Comparison of ENCODE assay signal across 8 mouse cellular contexts in the genomic region with DNA sequence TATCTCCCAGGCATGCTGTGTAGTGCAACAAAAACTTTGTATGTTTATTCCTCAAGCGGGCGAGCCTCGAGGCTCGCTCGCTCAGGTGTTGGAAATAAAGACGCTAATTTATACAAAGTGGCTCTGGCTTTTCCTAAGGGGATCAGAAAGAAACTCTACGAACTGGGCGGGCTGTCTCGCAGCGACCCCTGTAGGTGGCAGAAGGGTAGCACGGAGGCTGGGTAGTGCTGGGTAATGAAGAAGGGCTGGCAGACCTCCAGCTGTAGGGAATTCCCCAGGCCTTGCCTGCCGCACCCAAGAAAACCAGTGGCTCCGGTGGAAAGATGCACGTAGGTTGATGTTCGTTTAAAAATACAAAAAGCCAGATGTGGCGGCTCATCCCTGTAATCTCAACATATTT. TPM values are rescaled to one million over a fixed set of nuclear protein-coding genes. Genes with fewer than 3 reads are reported as not detected.
A peak's percentile ranks its signal among the peaks of the same experiment; 100 is the strongest.
DNase-seq lines count a peak whose midpoint lies in the region; ATAC-seq and TF ChIP-seq lines count a peak whose summit lies in the region.

No protein-coding gene starts in this region.

- peaks cover 45% of the 10 kb centered on the region for H3K27me3 ChIP-seq in midbrain, embryonic 14.5 days (ENCODE audit: control insufficient read depth, insufficient read depth, low read length)
- peaks cover 57% of the 10 kb centered on the region for H3K27me3 ChIP-seq in midbrain, embryonic 15.5 days (replicated peaks)
- peaks cover 59% of the 10 kb centered on the region for H3K27me3 ChIP-seq in hindbrain, embryonic 16.5 days (replicated peaks; ENCODE audit: control insufficient read depth, insufficient read depth, low read length)
- peaks cover 58% of the 10 kb centered on the region for H3K27me3 ChIP-seq in limb, embryonic 14.5 days (ENCODE audit: control insufficient read depth, insufficient read depth, low read length)

- no peak overlapping the region for H3K9ac ChIP-seq in midbrain, embryonic 14.5 days (replicated peaks; ENCODE audit: low read length)
- H3K9ac ChIP-seq in midbrain, embryonic 15.5 days: no peak overlapping the region
- no peak overlapping the region for H3K9ac ChIP-seq in hindbrain, embryonic 16.5 days (ENCODE audit: low read depth, low read length)
- H3K9ac ChIP-seq in limb, embryonic 14.5 days (ENCODE audit: low read depth, low read length, severe bottlenecking): no peak overlapping the region

- no peak overlapping the region for H3K27ac ChIP-seq in midbrain, embryonic 14.5 days (replicated peaks; ENCODE audit: low read depth, low read length)
- no peak overlapping the region for H3K27ac ChIP-seq in midbrain, embryonic 15.5 days
- H3K27ac ChIP-seq in hindbrain, embryonic 16.5 days (ENCODE audit: low read depth, low read length): no peak overlapping the region
- H3K27ac ChIP-seq in limb, embryonic 14.5 days (replicated peaks; ENCODE audit: low read depth, low read length): no peak overlapping the region

- H3K9me3 ChIP-seq in midbrain, embryonic 14.5 days (ENCODE audit: control insufficient read depth, low read length): no peaks in the 10 kb centered on the region
- H3K9me3 ChIP-seq in midbrain, embryonic 15.5 days: no peaks in the 10 kb centered on the region
- no peaks in the 10 kb centered on the region for H3K9me3 ChIP-seq in hindbrain, embryonic 16.5 days (ENCODE audit: control insufficient read depth, low read length)
- no peaks in the 10 kb centered on the region for H3K9me3 ChIP-seq in limb, embryonic 14.5 days (ENCODE audit: control insufficient read depth, low read length)

- DNase-seq in midbrain, embryonic 14.5 days: peak; percentile 77
- DNase-seq in NIH3T3 (ENCODE audit: low read depth): peak; percentile 74
- peak; percentile 74 for DNase-seq in limb, embryonic 14.5 days (ENCODE audit: low spot score)
- DNase-seq in retina, embryonic 14.5 days (ENCODE audit: low spot score): peak; percentile 73
- DNase-seq in yolk sac, embryonic 10.5 days (ENCODE audit: low spot score): no peak

- H3K4me1 ChIP-seq in midbrain, embryonic 14.5 days (ENCODE audit: control insufficient read depth, insufficient read depth, low read length): 0 out of 2 replicates have a peak, but pooled peaks cover 8% of the 10 kb centered on the region
- peaks cover 27% of the 10 kb centered on the region for H3K4me1 ChIP-seq in midbrain, embryonic 15.5 days
- peaks cover 15% of the 10 kb centered on the region for H3K4me1 ChIP-seq in hindbrain, embryonic 16.5 days (ENCODE audit: control insufficient read depth, insufficient read depth, low read depth, low read length)
- H3K4me1 ChIP-seq in limb, embryonic 14.5 days (ENCODE audit: control insufficient read depth, insufficient read depth, low read length): peaks cover 2% of the 10 kb centered on the region; the same call in 1 of the 2 replicates

- H3K36me3 ChIP-seq in midbrain, embryonic 14.5 days (ENCODE audit: control insufficient read depth, insufficient read depth, low read length): no peaks in the 10 kb centered on the region
- no peaks in the 10 kb centered on the region for H3K36me3 ChIP-seq in midbrain, embryonic 15.5 days (replicated peaks)
- H3K36me3 ChIP-seq in hindbrain, embryonic 16.5 days (ENCODE audit: control insufficient read depth, insufficient read depth, low read length): no peaks in the 10 kb centered on the region
- H3K36me3 ChIP-seq in limb, embryonic 14.5 days (ENCODE audit: control insufficient read depth, insufficient read depth, low read length): no peaks in the 10 kb centered on the region

- ATAC-seq in midbrain, embryonic 14.5 days (ENCODE audit: low FRiP score, low TSS enrichment): no peak
- no peak for ATAC-seq in midbrain, embryonic 15.5 days (replicated peaks)
- peak; percentile 68 for ATAC-seq in common myeloid progenitor, adult 5-6 weeks (replicated peaks; ENCODE audit: low read depth, poor library complexity, severe bottlenecking)
- ATAC-seq in hindbrain, embryonic 16.5 days: 0 out of 2 replicates have a peak, but pooled peaks have one; percentile 25
- no peak for ATAC-seq in limb, embryonic 14.5 days (ENCODE audit: low FRiP score, low read depth)

- no peak overlapping the region for H3K4me2 ChIP-seq in midbrain, embryonic 14.5 days (ENCODE audit: low read length)
- H3K4me2 ChIP-seq in midbrain, embryonic 15.5 days: no peak overlapping the region
- H3K4me2 ChIP-seq in hindbrain, embryonic 16.5 days (ENCODE audit: low read length): no peak overlapping the region
- no peak overlapping the region for H3K4me2 ChIP-seq in limb, embryonic 14.5 days (replicated peaks; ENCODE audit: low read depth, low read length, severe bottlenecking)

- 7% methylated on average over 16 of the region's 16 CpGs for WGBS in midbrain, embryonic 14.5 days
- 8% methylated on average over 16 of the region's 16 CpGs for WGBS in midbrain, embryonic 15.5 days
- 8% methylated on average over 16 of the region's 16 CpGs for WGBS in hindbrain, embryonic 16.5 days
- WGBS in limb, embryonic 14.5 days: 7% methylated on average over 16 of the region's 16 CpGs

- no peak overlapping the region for H3K4me3 ChIP-seq in midbrain, embryonic 14.5 days (replicated peaks; ENCODE audit: low read depth, low read length)
- H3K4me3 ChIP-seq in midbrain, embryonic 15.5 days: no peak overlapping the region
- no peak overlapping the region for H3K4me3 ChIP-seq in hindbrain, embryonic 16.5 days (ENCODE audit: low read length)
- H3K4me3 ChIP-seq in limb, embryonic 14.5 days (replicated peaks; ENCODE audit: low read length): no peak overlapping the region; the same call in 1 of the 2 replicates

- TF ChIP-seq POLR2A in limb, embryonic 14.5 days (IDR thresholded peaks at IDR 0.05; ENCODE audit: borderline replicate concordance, extremely low read depth, insufficient read depth, insufficient read length): no peak

RNA-seq across cellular contexts. Expression of gene Myod1, which starts 2.7 kb away (rescaled TPM):
- polyA plus RNA-seq in midbrain, embryonic 14.5 days (2014; fragmentation: Nextera tagmentation; extraction: Ambion mirVana): not detected in 2 replicates
- 0.09 and 0.14 TPM in 2 replicates for polyA plus RNA-seq in midbrain, embryonic 15.5 days (2015; fragmentation: Nextera tagmentation; extraction: Ambion mirVana)
- not detected in 2 replicates for total RNA-seq in common myeloid progenitor, adult 5-6 weeks (2017)
- polyA plus RNA-seq in hindbrain, embryonic 16.5 days (2015; fragmentation: Nextera tagmentation; extraction: Ambion mirVana): 0.19 and 1.9 TPM in 2 replicates
- 80.4 and 111 TPM in 2 replicates for polyA plus RNA-seq in limb, embryonic 14.5 days (2012; rRNA removed)
- polyA plus RNA-seq in limb, embryonic 14.5 days (2014; fragmentation: Nextera tagmentation; extraction: Ambion mirVana): 42.4 and 48.0 TPM in 2 replicates

RNA-seq across cellular contexts. Expression of gene Kcnc1, which starts 17.3 kb away (rescaled TPM):
- 13.9 and 15.4 TPM in 2 replicates for polyA plus RNA-seq in midbrain, embryonic 14.5 days (2014; fragmentation: Nextera tagmentation; extraction: Ambion mirVana)
- polyA plus RNA-seq in midbrain, embryonic 15.5 days (2015; fragmentation: Nextera tagmentation; extraction: Ambion mirVana): 15.2 and 17.0 TPM in 2 replicates
- total RNA-seq in common myeloid progenitor, adult 5-6 weeks (2017): 1.1 and 1.2 TPM in 2 replicates
- polyA plus RNA-seq in hindbrain, embryonic 16.5 days (2015; fragmentation: Nextera tagmentation; extraction: Ambion mirVana): 13.4 and 14.5 TPM in 2 replicates
- polyA plus RNA-seq in limb, embryonic 14.5 days (2012; rRNA removed): 0.28 and 0.40 TPM in 2 replicates
- 0.07 and 0.11 TPM in 2 replicates for polyA plus RNA-seq in limb, embryonic 14.5 days (2014; fragmentation: Nextera tagmentation; extraction: Ambion mirVana)

Comparison
In these comparisons a context has a peak if more than half of its experiments do, and no peak if none do; other contexts are left out.
1. ATAC-seq: peak in common myeloid progenitor, adult 5-6 weeks (single experiment) and hindbrain, embryonic 16.5 days (single experiment); none in midbrain, embryonic 14.5 days (single experiment), midbrain, embryonic 15.5 days (single experiment) and limb, embryonic 14.5 days (single experiment).
2. RNA of gene Myod1, which starts 2.7 kb away (polyA plus RNA-seq): 42.4 to 111 TPM in limb, embryonic 14.5 days; 0.19 to 1.9 TPM in hindbrain, embryonic 16.5 days, 0.09 to 0.14 TPM in midbrain, embryonic 15.5 days and not detected in midbrain, embryonic 14.5 days; every median in the first group is over 10 times any median in the second.
3. RNA of gene Kcnc1, which starts 17.3 kb away (polyA plus RNA-seq): 15.2 to 17.0 TPM in midbrain, embryonic 15.5 days, 13.4 to 14.5 TPM in hindbrain, embryonic 16.5 days and 13.9 to 15.4 TPM in midbrain, embryonic 14.5 days; 0.07 to 0.40 TPM in limb, embryonic 14.5 days; every median in the first group is over 10 times any median in the second.